Mouse (Mus musculus): ENCODE data around the gene Eef2. TPM values are rescaled to one million over a fixed set of nuclear protein-coding genes. Genes with fewer than 3 reads are reported as not detected.

Eef2 gene
- total RNA-seq (2021) = 1,000 to 10,000 TPM; 1,320 to 1,335 TPM
- long read RNA-seq, experiment 1, transcript Eef2-201 (14 exons, 3,089 nt) = major isoform, 398 of 636 reads
- long read RNA-seq, experiment 1, partial matches to known transcripts = 194 of 636 reads
- long read RNA-seq, experiment 1, other reads (novel, unspliced or antisense) = 44 of 636 reads
- long read RNA-seq, experiment 2, transcript Eef2-201 (14 exons, 3,089 nt) = major isoform, 416 of 736 reads
- long read RNA-seq, experiment 2, partial matches to known transcripts = 236 of 736 reads
- long read RNA-seq, experiment 2, other reads (novel, unspliced or antisense) = 84 of 736 reads

GRCm38 (mm10) chr10:81176466-81177271 is at the start of gene Eef2:
Gene Eef2, plus strand, starts transcription at chr10:81176631.
- peak; percentile 99 for DNase-seq (ENCODE audit: low spot score)

- DNase-seq (ENCODE audit: low spot score) = peak; percentile 58
Measured at GRCm38 (mm10) chr10:81134181-81134587, 42.2 kb upstream of the Eef2 start.

GRCm38 (mm10) chr10:81134966-81135681 is 41.3 kb upstream of the Eef2 start, which contains the start of gene Zbtb7a:
Gene Zbtb7a, plus strand, starts transcription at chr10:81135220.
- DNase-seq (ENCODE audit: low spot score) = no peak

GRCm38 (mm10) chr10:81135831-81136705 is 40.4 kb upstream of the Eef2 start:
- DNase-seq (ENCODE audit: low spot score) = peak; percentile 73

GRCm38 (mm10) chr10:81136706-81137231 is 39.7 kb upstream of the Eef2 start:
- peak; percentile 87 for DNase-seq (ENCODE audit: low spot score)

- peak; percentile 100 for DNase-seq (ENCODE audit: low spot score)
Measured at GRCm38 (mm10) chr10:81137252-81138130, 38.9 kb upstream of the Eef2 start.

- no peak for DNase-seq (ENCODE audit: low spot score)
Measured at GRCm38 (mm10) chr10:81138131-81138782, 38.2 kb upstream of the Eef2 start.

- DNase-seq (ENCODE audit: low spot score) = no peak
Measured at GRCm38 (mm10) chr10:81138821-81139528, 37.5 kb upstream of the Eef2 start.

GRCm38 (mm10) chr10:81139529-81139846 is 36.9 kb upstream of the Eef2 start:
- DNase-seq (ENCODE audit: low spot score) = no peak

GRCm38 (mm10) chr10:81140005-81140404 is 36.4 kb upstream of the Eef2 start:
- no peak for DNase-seq (ENCODE audit: low spot score)

- DNase-seq (ENCODE audit: low spot score) = no peak
Measured at GRCm38 (mm10) chr10:81140717-81141454, 35.5 kb upstream of the Eef2 start.

- no peak for DNase-seq (ENCODE audit: low spot score)
Measured at GRCm38 (mm10) chr10:81141455-81142210, 34.8 kb upstream of the Eef2 start.

- DNase-seq (ENCODE audit: low spot score) = no peak
Measured at GRCm38 (mm10) chr10:81142551-81142981, 33.9 kb upstream of the Eef2 start.

GRCm38 (mm10) chr10:81143157-81143633 is 33.2 kb upstream of the Eef2 start:
- DNase-seq (ENCODE audit: low spot score) = no peak

GRCm38 (mm10) chr10:81143845-81144437 is 32.5 kb upstream of the Eef2 start:
- no peak for DNase-seq (ENCODE audit: low spot score)

- no peak for DNase-seq (ENCODE audit: low spot score)
Measured at GRCm38 (mm10) chr10:81144667-81145066, 31.8 kb upstream of the Eef2 start.

- DNase-seq (ENCODE audit: low spot score) = no peak
Measured at GRCm38 (mm10) chr10:81145307-81145706, 31.1 kb upstream of the Eef2 start.

Data from gastrocnemius, adult 18-20 months (tissue).